Mouse (Mus musculus) kidney, adult 18-20 months (tissue): ENCODE measurements around the gene Arhgap25.
"Not testable (repeated sequence)": the region's sequence is repeated elsewhere in the genome, so short reads cannot be mapped to it uniquely, and the experiment has no call there.

ENCODE experiments used
- DNase-seq: peaks from one replicate; pipeline ENCODE4 v3.0.0; 2021

Arhgap25 gene

DNA sequence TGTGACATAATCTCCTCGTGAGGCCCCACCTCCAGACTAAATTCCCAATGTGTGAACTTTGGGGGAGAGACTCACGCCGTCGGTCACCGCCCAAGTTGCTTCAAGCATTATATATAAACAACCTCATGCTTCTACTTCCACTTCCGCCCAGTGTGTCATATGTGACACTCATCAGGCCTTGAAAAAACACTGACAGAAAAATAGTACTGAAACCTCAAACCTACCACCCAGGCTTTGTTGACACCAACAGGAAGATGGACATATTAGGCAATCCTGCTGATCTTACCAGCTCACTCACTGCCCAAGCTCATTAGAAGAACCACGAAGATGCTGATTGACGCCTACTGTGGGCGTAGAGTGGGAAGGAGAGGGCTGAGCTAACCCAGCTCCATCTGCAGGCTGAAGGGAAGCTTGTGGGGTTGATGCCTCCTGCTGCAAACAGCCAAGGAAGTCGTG is 30.2 kb downstream of the Arhgap25 start:
- DNase-seq = no peak

DNA sequence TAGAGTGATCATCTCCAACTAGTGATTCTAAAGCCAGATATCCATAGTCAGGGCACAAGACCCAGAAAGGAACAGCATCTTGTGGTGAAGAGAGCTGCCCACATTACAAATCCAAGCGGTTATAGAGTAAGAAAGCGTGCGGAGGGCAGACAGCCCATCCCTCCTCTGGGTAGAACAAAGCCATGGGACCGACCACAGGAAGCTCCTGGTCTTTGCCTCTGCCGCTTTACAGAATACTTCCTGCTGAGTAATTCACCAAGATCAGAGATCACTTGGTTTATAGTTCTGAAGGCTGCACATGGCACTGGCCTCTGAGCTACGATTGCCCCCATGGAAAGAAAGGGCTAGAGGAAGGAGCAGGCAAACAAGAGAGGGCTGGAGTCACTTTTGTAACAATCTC is 30.6 kb downstream of the Arhgap25 start:
- DNase-seq = no peak

DNA sequence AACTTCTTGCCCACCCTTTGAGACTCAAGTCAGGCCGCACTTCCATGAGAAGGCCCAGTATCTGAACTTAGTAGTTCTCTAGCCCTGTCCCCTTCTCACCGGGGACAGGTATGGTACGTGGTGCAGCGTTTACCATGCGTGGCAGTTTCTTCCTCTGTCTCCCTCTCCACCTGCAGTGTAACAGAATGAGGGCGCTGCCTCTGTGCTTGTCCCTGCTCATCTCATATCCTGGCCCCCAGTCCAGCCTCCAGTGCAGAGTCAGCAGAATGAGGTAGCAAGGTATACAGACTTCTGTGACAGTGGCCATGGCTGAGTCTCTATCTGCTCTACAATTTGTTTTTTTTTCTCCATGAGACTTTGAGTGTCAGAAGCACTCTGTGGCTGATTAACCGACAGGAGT is 32.4 kb downstream of the Arhgap25 start:
- no peak for DNase-seq

DNA sequence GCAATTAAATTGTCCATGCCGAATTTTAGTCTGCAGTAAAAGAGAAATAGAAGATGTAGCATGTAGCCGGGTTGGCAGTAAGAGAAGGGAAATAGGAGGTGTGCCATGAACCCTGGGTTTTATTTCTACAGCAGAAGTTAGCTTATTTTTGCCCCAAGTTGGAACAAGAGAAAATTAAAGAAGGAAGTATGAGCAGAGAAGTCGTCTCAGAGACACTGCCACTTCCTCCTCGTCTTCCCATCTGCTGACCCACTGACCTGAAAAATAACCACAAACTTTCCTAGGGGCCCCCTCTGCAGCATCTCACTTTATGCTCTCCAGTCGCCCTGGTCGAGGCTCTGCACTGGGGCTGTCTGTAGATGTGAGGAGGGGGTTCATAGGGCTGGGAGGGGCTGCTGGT is 33.3 kb downstream of the Arhgap25 start:
- DNase-seq = no peak

DNA sequence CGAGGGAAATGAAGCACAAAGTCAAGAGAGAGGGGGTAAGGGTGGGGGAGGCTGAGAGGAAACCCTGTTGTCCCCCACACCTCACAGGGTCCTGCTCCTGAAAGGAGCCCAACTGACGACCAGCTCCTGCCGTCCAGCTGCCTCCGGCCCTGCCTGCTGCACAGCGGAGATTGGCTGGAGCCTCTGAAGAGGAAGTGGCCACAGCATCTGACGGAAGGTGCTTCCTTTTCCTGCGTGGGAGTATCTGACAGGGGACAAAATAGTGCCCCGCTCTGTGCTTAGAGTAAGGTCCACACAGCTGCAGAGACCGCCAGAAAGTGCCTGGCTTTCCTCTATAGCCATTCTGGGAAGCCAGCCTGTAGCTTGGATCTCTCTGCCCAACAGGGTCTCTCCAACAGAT is 36.9 kb downstream of the Arhgap25 start:
- peak; percentile 30 for DNase-seq

DNA sequence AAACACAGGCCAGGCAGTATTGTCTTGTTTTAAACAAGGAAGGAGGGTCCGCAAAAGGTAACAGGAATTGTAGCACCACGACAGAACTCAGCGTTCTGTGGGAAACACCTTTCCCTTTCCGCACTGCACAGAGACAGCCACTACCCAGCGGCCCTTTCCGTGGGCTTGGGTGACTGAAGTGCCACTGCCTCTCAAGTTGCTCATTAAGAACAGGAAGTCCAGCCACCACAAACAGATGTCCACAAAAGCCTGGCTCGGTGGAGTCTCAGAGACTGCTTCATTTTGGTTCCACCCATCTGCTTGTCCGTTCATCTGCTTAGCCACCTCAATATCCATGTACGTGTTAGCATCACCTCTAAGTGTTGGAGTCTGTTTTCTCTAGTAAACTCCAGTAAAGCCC is 38.7 kb downstream of the Arhgap25 start:
- no peak for DNase-seq

DNA sequence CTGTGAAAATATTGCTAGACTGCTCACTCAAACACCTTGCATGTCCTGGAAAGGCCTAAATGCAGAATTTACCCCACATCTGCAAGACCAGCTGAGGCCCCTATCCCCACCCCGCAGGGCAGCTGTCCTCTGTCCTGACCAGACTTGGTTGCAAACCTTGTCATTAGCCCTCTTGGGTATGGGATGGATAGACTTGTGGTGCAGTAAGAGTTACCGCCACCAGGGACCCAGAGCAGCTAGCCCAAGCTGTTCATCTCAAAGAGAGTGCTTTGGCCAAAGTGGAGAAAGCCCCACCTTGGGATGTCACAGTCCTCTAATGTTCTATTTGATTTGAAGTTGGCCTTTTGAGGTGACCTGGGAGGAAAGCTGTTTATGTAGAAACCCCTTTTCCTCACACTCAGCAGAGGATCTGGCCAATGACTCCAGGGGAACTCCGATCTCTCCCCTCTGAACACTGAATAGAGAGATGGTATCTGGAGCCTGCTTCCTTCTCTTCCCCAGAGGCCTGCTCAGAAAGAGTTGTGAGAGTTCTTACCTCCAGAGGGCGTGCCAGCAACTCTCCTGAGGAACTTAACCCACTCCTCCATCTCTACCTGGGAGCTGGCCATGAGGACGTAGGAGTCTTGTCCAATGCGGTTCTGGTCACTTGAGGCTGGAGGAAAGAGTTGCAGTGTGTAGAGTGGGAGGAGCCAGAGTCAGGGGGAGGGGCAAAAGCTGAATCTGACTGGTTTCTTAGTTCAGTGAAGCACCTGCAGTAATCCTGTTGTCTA is 45.2 kb downstream of the Arhgap25 start:
- DNase-seq = peak; percentile 14

DNA sequence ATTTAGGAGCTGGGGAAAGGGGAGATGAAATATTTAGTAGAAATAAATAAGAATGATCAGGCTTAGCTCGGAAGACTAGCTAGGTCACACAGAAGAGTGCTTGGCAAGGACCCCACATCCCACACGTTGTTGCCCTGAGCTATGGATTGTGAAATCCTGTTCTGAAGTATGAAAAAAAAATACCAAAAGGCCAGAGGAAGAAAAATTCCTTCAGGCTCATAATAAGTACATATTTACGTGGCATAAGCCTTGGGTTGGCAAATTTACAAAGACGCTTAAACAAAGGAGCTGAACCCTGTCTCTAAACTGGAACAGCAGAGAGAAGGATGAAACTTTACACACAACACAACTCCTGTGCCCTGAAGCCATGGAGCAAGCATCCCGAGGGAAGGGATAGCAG is 48.3 kb downstream of the Arhgap25 start:
- no peak for DNase-seq

DNA sequence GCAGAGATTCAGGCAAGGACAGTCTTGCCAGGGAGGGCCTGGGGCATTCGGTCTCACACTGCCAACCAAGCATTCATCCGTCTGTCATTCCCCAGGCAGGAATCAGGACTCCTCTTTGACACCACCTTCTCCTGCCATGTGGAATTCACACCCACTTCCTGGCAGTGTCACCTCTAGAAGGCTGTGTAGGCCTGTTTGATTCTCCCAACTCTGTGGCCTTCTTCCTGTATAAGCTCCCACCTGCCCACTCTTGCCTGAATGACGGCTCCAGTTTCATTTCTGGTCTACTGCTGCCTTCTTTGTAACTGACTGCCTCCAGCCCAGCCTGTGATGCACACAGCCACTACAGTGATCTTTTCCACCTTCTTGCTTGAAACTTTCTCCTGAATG is 49.2 kb downstream of the Arhgap25 start:
- DNase-seq = no peak

DNA sequence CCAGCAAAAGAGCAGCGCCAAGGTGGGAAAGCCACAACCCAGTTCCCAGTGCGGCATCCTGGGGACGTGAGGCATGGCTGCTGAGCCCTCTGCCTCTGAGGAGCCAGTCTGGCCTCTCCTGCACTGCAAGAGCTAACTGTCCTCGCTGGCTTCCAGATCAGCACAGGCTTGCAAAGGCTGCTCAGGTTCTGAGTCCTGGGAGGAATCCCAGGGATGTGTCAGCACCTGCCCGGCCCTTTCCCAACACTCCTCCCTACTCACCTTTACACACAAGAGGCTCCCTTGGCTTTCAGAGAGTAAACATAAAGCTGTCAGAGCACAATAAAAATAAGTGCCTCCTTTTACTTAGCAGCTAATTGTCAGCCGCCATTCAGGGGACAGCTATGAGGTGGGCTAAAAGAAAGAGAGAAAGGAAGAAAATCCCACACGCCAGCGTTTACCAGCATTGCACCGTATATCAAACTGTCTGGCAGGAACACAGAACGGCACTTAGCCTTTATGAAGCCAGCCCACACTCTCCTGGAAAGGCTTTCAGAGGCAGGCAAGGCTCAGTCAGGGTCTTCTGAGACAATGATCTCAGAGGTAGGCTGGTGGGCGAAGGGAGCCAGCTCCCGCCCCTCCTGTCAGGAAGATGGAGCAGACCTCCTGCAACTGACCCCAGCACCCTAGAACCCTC is 49.7 kb downstream of the Arhgap25 start:
- DNase-seq = no peak

DNA sequence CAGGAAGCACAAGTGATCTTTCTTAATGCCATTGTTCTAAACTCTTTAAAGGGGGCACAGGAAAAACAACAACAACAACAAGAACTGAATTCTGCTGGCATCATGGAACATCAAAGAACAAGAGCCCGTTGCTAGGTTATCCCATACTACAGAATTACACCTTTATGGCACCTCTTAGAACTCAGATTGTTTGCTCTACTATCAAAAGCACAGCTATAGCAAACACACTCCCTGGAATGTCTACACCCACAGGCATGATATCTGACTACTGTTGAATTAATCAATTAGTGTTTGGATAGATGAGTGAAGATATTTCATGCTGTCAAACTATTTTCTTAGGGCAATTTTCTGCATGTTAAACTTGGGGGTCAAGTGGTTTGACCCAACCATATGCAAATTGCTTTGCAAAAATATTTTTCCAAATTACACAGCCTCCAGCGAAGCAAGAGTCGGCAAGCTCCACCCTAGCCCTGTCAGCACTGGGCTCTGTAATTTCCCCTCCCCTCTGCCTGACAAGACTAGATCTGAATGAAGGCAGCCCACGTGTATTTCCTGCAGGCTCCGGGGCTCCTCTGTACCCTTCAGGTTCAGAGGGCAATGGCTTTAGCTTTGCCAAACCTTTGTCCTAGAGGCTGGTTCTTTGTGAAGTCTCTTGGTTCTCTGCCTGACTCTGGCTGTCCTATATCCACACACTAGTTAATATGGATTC is 53.6 kb downstream of the Arhgap25 start:
- DNase-seq = no peak

DNA sequence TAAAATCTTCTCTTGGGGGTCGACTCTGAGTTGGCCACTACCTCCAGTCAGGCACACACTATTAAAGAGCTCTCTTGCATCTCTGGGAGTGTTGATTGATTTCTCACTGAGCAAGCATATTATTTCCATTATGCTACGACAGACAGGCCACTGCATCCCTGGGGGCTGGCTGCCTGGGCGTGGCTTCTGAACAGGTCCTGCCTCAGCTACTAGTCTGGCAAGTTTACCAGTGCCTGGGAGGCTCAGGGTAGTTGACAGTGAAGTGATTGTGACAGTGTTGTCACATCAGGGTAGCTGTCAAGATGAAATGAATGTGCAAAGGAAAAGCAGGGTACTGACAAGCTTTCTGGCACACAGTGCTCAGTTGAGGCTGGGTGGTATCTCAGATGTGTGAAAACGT is 54.2 kb downstream of the Arhgap25 start:
- no peak for DNase-seq

DNA sequence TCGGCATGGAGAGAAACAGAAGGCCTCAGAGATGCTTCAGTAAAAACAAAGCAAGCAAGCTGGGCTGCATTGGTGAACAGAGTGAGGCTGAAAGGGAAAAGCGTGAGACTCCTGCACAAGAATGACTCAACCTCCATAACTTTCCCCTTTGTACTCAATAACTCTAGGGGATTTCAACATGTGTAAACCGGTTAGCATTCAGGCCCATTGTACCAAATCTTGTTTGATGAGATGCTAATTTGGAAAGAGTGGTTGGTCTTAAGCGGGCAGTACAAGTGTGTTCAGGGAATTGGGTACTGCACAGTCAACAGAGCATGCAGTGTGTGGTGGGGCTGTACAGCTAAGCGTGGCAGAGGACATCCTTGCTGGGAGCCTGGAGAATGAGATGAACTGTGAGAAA is 57.8 kb downstream of the Arhgap25 start:
- no peak for DNase-seq

DNA sequence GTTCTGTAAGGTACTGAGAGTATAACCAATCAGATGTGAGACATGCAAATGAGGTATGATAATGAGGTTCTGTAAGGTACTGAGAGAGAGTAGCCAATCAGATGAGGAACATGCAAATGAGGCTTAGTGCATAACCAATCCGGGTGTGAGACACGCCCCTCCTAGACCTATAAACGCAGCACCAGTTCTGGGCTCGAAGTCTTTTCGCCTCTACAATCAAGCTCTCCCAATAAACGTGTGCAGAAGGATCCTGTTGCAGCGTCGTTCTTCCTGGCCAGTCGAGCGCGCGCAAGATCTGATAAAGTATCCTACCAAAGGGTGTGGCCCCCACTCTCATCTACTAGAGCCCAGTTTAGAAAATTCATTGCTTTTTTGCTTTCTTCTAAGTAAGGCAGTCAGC is 63.0 kb downstream of the Arhgap25 start:
- DNase-seq = not testable (repeated sequence)

DNA sequence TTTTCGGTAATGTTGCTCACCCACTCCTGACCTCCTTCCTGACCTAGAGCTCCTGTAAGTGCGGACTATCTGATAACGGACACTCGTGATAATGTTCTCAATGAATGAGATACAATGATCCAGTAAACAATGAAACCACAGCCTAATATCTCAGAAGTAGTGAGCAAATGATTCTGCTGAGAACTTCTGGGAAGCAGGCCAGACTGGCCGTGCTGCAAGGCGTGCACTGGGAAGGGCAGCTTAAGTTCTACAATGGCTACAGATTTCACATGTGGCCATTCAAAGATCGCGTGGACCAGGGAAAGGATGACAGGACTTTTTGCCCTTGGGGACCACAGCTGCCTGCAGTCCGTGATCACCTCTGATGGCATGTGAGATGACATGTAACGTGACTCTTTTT is 64.7 kb downstream of the Arhgap25 start:
- DNase-seq = no peak

DNA sequence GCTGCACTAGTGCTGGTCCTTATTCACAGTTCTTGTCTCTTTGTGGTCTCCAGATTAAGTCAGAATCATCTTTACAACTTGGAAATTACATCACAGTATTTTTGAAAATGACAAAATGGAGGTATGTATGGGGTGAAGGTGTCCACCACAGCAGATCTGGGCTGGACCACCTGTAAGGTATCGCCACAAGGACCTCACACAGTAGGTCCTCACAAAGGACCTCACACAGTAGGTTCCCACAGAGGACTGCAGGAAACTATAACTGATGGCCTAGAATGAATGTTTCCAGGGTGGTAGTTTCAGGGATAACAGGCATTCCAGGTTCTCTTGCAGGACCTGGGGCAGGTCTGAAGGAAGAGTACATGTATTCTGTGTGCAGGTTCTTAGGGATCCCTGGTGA is 65.7 kb downstream of the Arhgap25 start:
- DNase-seq = no peak

DNA sequence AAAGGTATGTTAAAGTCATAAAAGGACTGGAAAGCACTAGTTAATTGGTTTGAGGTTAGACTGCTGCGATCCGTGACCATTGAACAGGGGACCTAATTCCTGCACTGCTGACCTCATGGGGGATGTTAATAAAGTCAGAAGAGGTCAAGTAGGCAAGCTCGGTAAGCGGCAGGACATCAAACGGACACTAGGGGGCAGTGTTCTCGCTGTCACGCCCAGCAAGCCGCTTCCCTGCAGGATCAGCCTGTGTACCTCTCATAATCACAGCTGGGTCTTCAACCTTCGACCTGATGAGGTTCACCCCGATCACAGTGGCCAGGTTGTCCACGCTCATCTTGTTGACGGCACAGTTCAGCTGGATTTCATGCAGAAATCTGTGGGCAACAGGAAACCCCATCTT is 66.8 kb downstream of the Arhgap25 start:
- peak; percentile 76 for DNase-seq

DNA sequence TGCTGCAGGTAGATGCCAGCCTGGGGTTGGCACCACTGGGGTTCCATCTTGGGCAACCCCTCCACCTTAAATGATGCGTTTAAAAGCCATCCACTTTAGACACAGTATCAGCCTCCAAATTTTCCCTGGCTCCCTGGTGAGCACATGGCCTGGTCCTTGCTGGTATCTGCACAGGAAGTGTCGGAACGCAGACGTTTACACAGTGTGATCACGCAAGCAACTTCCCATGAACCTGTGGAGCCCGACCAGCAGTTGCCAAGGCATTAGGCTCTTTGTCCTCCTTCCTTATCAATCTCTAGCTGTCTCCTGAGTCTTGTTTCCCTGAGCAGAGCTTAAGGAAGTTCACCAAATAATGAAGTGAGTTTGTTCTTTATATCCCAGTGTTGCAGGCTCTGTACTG is 77.6 kb downstream of the Arhgap25 start:
- DNase-seq = no peak

DNA sequence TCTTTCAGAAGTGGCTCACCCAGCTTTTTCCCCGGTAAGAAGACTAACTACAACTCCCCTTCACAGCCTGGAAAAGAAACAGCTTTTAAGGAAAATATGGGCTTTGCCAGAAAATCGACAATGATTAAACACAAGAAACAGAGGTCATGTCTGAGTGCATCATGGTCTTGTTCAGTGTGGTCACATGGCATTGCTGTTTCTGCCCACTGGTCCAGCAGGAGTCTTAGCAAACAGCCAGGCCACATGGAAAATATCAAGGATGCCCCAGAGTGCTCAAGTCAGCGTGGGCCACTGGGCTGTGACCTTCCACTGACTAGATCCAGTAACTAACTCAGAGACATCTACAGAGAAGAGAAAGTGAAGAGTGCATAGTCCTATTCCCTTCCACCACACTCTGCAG is 81.3 kb downstream of the Arhgap25 start:
- peak; percentile 20 for DNase-seq

DNA sequence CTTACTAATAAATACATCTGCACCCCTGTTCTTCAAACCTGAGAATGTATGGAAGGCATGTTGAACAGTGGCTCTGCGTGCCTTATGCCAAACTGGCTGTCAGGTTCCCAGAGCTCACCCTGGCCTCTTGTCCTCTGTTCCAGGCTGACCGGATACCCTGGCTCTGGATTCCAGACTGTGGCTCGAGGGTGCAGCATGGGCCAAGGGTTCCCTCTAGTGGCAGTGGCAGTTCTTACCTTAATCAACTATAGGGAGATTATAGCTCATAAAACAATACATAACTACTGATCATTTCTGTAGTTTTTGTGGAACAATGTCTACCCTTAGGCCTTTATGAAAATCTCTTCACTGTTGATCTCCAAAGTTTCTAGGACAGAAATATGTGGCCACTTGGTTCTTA is 82.0 kb downstream of the Arhgap25 start:
- peak; percentile 57 for DNase-seq

DNA sequence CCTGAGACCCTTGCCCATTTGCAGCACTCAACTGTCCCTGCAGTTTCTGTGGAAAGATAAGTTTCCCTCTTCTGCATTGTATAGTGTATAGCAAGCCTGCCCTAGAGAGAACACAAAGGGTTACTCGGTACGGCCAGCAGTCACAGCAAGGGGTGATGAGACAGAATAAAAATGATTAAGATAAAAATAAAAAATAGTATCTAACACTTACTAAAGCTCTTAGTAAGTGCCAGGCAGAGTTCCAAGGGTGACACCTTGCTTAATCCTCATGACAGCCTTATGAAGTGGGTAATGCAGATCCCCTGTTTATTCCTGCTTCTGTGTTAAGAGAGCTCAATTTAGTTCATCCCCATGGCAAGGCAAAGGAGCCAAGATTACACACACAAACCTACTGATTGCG is 83.5 kb downstream of the Arhgap25 start:
- no peak for DNase-seq

DNA sequence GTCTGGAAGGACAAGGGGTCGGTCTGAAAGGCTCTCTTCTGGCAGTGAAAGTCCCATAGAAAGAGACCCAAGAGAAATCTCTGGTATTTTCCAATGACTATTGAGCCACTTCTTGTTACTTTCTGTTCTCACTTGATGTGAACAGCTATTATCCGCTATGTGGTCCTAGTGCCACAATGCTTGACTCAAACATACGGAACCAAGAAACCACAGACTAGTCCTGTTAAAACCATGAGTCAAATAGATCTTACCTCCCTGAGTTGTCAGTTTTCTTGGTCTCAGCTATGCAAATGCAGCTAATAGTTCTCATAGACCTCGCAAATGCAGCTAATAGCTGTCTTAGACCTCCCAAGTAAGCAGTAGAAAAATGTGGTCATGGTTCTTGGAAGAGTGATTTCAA is 85.8 kb downstream of the Arhgap25 start:
- no peak for DNase-seq

DNA sequence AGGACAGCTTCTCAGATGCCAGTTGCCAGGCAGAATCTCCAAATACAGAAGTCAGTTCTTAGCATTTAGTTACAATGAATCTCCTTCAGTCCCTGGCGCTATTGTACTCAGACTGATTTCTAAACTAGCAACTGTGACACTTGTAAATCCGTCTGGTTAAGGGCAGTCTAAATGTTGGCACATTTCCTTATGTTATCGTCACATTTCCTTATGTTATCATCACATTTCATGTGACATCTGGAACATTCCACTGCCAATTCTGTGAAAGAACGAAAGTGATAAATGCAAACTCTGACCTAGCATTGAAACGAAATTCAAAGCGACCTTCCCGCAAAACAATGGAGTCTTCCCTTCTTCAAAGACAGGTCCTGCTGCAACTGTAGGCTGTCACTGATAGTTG is 87.8 kb downstream of the Arhgap25 start:
- no peak for DNase-seq

DNA sequence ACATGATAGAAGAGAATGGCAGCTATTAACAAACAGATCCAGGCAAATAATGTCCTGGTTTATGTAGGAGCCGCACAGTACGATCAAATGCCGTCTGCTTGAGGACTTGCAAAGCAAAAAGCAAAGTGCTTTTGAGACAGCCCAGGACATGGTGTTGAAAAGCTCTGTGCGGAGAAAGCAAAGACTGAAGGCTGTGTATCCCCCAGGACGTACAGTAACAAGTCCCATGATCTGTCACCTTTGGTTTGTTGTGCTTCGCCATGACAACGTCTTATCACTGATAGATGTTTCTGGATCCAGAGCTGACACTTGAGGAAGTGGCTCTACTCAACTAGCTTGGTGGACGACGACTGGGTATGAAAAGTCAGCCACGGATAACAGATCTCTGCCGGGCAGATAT is 89.8 kb downstream of the Arhgap25 start:
- no peak for DNase-seq
